Mouse (Mus musculus) G1E (cell line): ENCODE data around the gene Angptl2.

Experiments used
- CTCF ChIP-seq: IDR thresholded peaks from 2 replicates; pipeline ENCODE4 v1.5.1; 2012; ENCODE audit warnings: low read depth, low read length, inconsistent platforms, mixed read lengths
- POLR2AphosphoS5 ChIP-seq: IDR thresholded peaks from 2 replicates; pipeline ENCODE4 v1.6.1; 2012; ENCODE audit warnings: low read depth, low read length, inconsistent platforms; ENCODE audit not compliant: insufficient replicate concordance

DNA sequence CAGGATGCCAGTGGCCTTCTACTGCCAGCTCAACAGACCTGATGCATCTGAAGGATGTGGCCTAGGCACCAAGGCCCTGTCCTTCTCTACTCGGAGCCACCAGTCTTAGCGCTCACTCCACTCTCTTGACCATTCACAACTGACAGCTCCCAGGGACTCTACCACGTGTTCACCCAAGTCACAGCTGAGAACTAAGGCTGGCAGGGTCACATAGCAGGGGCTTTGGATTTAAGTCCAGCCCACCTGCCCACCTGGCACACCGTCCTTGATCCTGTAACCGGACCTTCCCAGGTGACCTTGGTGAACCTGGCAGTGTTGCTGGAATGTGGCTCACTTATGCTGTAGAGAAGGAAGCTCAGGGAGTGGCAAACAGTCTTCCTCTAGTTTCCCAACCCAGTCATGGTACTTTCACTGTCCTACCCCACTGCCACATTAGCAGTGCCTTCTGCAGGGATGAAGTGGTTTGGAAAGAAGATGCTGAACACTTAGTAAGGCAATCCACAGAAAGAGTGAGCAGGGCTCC, 631 bp upstream of the Angptl2 start:
- no peak for TF ChIP-seq CTCF
- TF ChIP-seq POLR2AphosphoS5 = no peak
